Mouse (Mus musculus) G1E (cell line): Measurements from ENCODE around the gene Tox4. TPM values are rescaled to one million over a fixed set of nuclear protein-coding genes. Genes with fewer than 3 reads are reported as not detected.

ENCODE experiments used
- ATAC-seq: 2 replicates; pipeline ENCODE4 v1.8.0; 2016; ENCODE audit warnings: mild to moderate bottlenecking; ENCODE audit not compliant: insufficient number of reproducible peaks, poor library complexity, low FRiP score, severe bottlenecking; ENCODE audit errors: extremely low read depth
- DNase-seq: peaks from one replicate; pipeline ENCODE4 v3.0.0; 2012; ENCODE audit warnings: low spot score
- H3K27me3 ChIP-seq: 2 replicates; pipeline ENCODE4 v1.6.1; 2012; ENCODE audit warnings: mild to moderate bottlenecking, low read length, inconsistent platforms; ENCODE audit not compliant: insufficient read depth
- H3K36me3 ChIP-seq: replicated peaks from 2 replicates; pipeline ENCODE3; 2012; ENCODE audit warnings: mild to moderate bottlenecking, inconsistent platforms
- H3K4me1 ChIP-seq: 2 replicates; pipeline ENCODE4 v1.6.1; 2012; ENCODE audit warnings: low read depth, low read length, inconsistent platforms, mixed read lengths; ENCODE audit not compliant: insufficient read depth
- H3K4me3 ChIP-seq: 2 replicates; pipeline ENCODE4 v1.5.1; 2012; ENCODE audit warnings: low read depth, mild to moderate bottlenecking, inconsistent platforms, low read length, moderate library complexity, mixed read lengths
- H3K9me3 ChIP-seq: replicated peaks from 2 replicates; pipeline ENCODE4 v1.6.1; 2012; ENCODE audit warnings: inconsistent platforms
- CTCF ChIP-seq: IDR thresholded peaks from 2 replicates; pipeline ENCODE4 v1.5.1; 2012; ENCODE audit warnings: low read depth, low read length, inconsistent platforms, mixed read lengths
- GATA1 ChIP-seq: IDR thresholded peaks from 2 replicates; pipeline ENCODE4 v1.6.1; 2012; ENCODE audit warnings: borderline replicate concordance, low read length, inconsistent platforms, mixed read lengths
- GATA2 ChIP-seq: IDR thresholded peaks from 2 replicates; pipeline ENCODE4 v1.6.1; 2012; ENCODE audit warnings: low read depth, low read length, inconsistent platforms, borderline replicate concordance
- POLR2AphosphoS5 ChIP-seq: IDR thresholded peaks from 2 replicates; pipeline ENCODE4 v1.6.1; 2012; ENCODE audit warnings: low read depth, low read length, inconsistent platforms; ENCODE audit not compliant: insufficient replicate concordance
- TAL1 ChIP-seq: conservative IDR thresholded peaks from 2 replicates; pipeline ENCODE4 v1.6.1; 2012; ENCODE audit warnings: low read depth, low read length, inconsistent platforms, mixed read lengths
- polyA plus RNA-seq: library from polyadenylated mRNA; stranded (reverse); fragments of >175 nt; gene quantifications from 2 replicates; pipeline ENCODE4 v1.2.3, GENCODE M21; 2012
- total RNA-seq, 2 experiments: library from RNA; stranded (forward) in 1 of 2; stranded (reverse) in 1 of 2; fragments of 200-1000 nt in 1 of 2; fragments of >200 nt in 1 of 2; fragmentation: Nextera tagmentation in 1 of 2; gene quantifications; 2 replicates each; pipeline ENCODE4 v1.2.3; 2014 to 2017

The Tox4 gene
- total RNA-seq (2014; fragmentation: Nextera tagmentation), result 42.4 and 49.2 TPM in 2 replicates
- total RNA-seq (2017), result 42.9 and 43.0 TPM in 2 replicates
- 33.1 and 37.2 TPM in 2 replicates for polyA plus RNA-seq

DNA sequence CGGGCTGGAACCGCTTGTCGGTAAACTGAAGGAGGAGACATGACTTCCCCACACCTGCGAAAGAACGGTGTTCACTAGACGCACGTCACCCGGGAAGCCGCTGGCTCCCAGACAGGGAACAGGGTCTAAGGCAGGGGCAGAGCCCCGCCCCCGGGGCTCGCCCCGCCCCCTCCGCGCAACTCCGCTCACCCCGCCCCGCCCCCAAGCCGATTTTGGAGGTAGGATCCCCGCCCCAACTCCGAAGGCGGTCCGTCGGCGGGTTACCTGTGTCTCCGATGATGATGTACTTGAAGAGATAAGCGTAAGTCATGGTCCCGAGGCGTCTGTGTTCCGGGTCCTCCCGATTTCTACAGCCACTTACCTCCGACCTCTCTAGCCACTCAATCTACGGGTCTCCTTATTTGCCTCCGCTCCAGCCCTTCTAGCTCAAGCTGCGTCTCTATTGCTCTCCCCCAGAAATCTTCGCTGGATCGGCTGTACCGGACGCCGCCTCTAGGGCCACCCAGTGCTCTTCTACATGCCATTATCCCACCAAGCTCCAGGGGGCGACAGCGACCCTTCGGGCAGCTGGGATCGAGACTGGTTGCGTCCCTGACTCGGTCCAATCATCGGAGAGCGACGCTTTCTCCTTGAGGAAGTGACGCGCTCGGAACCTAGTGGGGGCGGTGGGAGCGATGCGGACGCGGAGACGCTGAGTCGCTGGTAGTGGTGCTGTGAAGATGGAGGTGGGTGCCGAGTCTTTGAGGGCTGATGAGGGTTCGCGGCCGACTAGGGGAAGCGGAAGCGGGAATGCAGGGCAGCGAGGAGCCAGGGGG, at the start of gene Tox4, which contains the start of gene Rab2b:
Tox4 (plus strand) TSS at position 215 of the 815 bp plus-strand sequence.
Rab2b (minus strand) TSS at position 614 of the 815 bp plus-strand sequence.
- Histone ChIP-seq H3K9me3 (no peaks in the 10 kb centered on the region), H3K4me3 (peak within 1 kb of the TSS; percentile 86), H3K27me3 (no peaks in the 10 kb centered on the region), H3K4me1 (peaks cover 29% of the 10 kb centered on the region), H3K36me3 (peaks cover 41% of the 10 kb centered on the region)
- TF ChIP-seq GATA2, result no peak
- TF ChIP-seq CTCF, result peak; percentile 80; the same call in 1 of the 2 replicates
- TF ChIP-seq TAL1, result no peak
- no peak for TF ChIP-seq GATA1
- peak; percentile 97 for ATAC-seq
- DNase-seq, result peak; percentile 95

GRCm38 (mm10) chr14:52232249-52232648, 46.7 kb upstream of the Tox4 start:
- Histone ChIP-seq H3K27me3 (no peaks in the 10 kb centered on the region), H3K4me3 (no peak overlapping the region), H3K9me3 (no peaks in the 10 kb centered on the region), H3K36me3 (peaks cover 94% of the 10 kb centered on the region), H3K4me1 (peaks cover 45% of the 10 kb centered on the region)
- no peak for TF ChIP-seq POLR2AphosphoS5
- TF ChIP-seq CTCF, result no peak
- no peak for TF ChIP-seq GATA2
- no peak for TF ChIP-seq GATA1
- TF ChIP-seq TAL1, result no peak
- ATAC-seq, result no peak
- no peak for DNase-seq

GRCm38 (mm10) chr14:52235165-52235564, 43.8 kb upstream of the Tox4 start:
- H3K9me3 ChIP-seq, result no peaks in the 10 kb centered on the region
- DNase-seq (no peak), ATAC-seq (no peak)
- TF ChIP-seq GATA2 (no peak), GATA1 (no peak), POLR2AphosphoS5 (no peak), TAL1 (no peak), CTCF (no peak)
- no peak overlapping the region for H3K4me3 ChIP-seq
- peaks cover 77% of the 10 kb centered on the region for H3K36me3 ChIP-seq
- H3K27me3 ChIP-seq, result no peaks in the 10 kb centered on the region
- peaks cover 38% of the 10 kb centered on the region for H3K4me1 ChIP-seq

DNA sequence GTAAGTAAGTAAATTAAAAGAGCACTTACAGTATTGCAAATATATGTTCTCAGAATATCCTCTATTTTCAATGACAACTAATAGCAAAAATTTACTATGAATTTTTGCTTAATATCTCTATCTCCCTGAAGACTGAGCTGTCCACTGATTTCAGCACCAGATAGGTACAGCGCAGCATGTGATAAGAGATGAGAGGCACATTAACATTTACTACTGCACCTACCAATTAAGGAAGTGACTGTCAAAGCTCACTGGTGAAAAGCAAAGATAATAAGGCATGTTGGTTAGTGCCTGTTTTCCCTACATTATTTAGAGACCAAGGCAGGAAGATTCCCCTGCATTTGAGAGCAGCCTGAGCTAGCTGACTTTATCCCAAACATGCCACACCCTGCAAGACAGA, 42.7 kb upstream of the Tox4 start:
- Histone ChIP-seq H3K9me3 (no peaks in the 10 kb centered on the region), H3K36me3 (peaks cover 77% of the 10 kb centered on the region), H3K4me1 (peaks cover 38% of the 10 kb centered on the region), H3K27me3 (no peaks in the 10 kb centered on the region), H3K4me3 (no peak overlapping the region; the same call in 1 of the 2 replicates)
- ATAC-seq (peak; percentile 75), DNase-seq (no peak)
- TF ChIP-seq TAL1 (peak; percentile 20; the same call in 1 of the 2 replicates), GATA1 (no peak)

GRCm38 (mm10) chr14:52244041-52244689, 34.8 kb upstream of the Tox4 start:
- peaks cover 39% of the 10 kb centered on the region for H3K4me1 ChIP-seq
- ATAC-seq, result peak; percentile 95
- no peaks in the 10 kb centered on the region for H3K27me3 ChIP-seq
- DNase-seq, result peak; percentile 77
- H3K36me3 ChIP-seq, result peaks cover 19% of the 10 kb centered on the region
- H3K4me3 ChIP-seq, result peak overlapping the region; percentile 89
- H3K9me3 ChIP-seq, result no peaks in the 10 kb centered on the region
- TF ChIP-seq POLR2AphosphoS5, result no peak
- TF ChIP-seq CTCF, result no peak
- no peak for TF ChIP-seq GATA1
- no peak for TF ChIP-seq GATA2
- no peak for TF ChIP-seq TAL1

DNA sequence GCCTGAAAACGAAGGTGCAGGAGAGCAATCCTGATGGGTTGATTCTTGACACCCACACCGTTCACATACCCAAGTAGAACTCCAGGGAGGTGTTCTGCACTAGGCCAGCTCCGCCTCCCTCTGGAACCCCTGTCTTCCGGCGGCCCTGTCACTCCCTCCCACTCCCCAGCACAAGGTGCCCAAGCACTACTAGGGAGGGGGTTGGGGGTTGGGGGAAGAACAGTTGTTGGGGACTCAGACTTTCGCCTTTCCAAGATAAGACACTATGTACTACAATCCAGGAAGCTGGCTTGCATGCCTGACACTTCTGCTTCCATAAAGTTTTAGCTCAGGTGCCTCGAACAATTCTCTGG, 34.3 kb upstream of the Tox4 start:
- Histone ChIP-seq H3K4me1 (peaks cover 39% of the 10 kb centered on the region), H3K4me3 (peak overlapping the region; percentile 89), H3K9me3 (no peaks in the 10 kb centered on the region), H3K27me3 (no peaks in the 10 kb centered on the region), H3K36me3 (peaks cover 15% of the 10 kb centered on the region)
- ATAC-seq, result peak; percentile 17; the same call in 1 of the 2 replicates
- no peak for DNase-seq
- TF ChIP-seq POLR2AphosphoS5, result no peak
- no peak for TF ChIP-seq TAL1
- TF ChIP-seq GATA2, result no peak
- TF ChIP-seq CTCF, result no peak
- no peak for TF ChIP-seq GATA1
